Mouse (Mus musculus): ENCODE measurements around the gene Ankrd6. TPM values are rescaled to one million over a fixed set of nuclear protein-coding genes. Genes with fewer than 3 reads are reported as not detected.
A peak's percentile ranks its signal among the peaks of the same experiment; 100 is the strongest.

Ankrd6 gene
- total RNA-seq, 2 experiments from 2014 or later = 39.4 to 43.2 TPM

DNA sequence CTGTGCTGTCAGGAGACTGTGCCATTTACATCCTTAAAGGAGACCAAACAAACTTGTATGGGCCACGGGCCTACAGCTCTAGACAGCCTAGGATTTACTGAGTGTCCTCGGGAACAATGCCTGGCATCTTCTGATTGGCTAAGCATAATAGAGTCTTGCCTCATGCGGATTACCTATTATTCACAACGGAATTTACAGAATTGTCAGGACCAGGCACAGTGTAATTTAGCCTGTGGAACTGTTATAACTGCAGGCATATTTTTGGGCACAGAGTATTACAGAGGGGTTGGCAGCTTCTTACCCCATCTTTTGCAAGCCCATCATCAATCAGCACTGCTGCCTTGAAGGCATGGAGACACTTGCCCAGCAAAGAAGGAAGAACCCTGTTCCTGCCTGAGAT is 51.6 kb downstream of the Ankrd6 start:
- no peak for DNase-seq

GRCm38 (mm10) chr4:32891341-32891740 is 59.3 kb downstream of the Ankrd6 start:
- no peak for DNase-seq

DNA sequence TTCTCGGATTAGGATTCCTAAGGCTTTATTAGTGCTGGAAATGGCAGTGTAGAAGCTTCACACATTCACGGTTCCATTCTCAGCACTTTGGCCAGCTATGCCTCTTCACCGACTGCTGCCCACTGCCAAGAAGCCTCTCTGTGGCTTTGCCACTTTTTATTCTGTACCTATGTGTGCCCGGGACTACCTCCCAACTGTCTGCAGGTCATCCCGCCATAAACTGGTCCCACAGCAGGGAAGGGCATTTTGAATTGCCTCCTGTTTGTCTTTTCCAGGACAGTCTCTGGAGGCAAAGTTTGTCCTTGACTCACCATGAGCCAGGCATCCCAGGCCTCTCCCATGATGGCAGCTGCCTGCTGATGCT is 59.9 kb downstream of the Ankrd6 start:
- DNase-seq = no peak

GRCm38 (mm10) chr4:32889996-32890734 is 60.5 kb downstream of the Ankrd6 start:
- DNase-seq = no peak

DNA sequence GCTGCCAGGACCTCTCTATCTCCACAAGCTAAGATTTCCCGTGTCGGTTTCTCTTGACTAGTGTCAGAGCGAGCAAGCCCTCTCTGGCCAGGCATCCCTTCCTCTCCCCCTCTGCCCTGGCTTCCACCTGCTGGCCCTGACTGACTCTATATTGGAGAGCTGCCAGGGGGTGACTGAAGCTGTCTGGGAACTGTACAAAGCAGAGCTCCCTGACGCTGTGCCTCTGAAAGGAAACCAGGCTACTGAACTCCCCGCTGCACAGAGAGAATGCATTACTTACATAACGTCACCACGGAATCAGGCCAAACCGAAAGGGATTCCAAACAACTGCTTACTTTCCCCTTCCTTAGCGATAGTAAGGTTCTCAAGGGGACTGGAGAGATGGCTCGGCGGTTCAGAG is 61.4 kb downstream of the Ankrd6 start:
- DNase-seq = peak; percentile 19 to 38

DNA sequence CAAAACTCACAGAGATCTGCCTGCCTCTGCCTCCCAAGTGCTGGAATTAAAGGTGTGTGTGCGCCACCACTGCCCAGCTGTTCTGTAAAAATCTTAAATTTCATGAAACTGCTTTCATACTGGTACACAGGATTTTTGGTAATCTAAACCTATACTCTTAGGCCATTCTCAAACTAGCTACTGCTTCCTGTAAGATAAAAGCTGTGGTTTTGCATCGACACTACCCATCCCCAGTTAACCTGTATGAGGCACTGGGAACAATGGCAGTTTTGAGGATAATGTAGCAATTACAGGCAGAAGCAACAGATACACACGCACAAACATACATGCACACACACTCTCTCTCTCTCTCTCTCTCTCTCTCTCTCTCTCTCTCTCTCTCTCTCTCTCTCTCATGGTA is 64.2 kb downstream of the Ankrd6 start:
- no peak for DNase-seq

DNA sequence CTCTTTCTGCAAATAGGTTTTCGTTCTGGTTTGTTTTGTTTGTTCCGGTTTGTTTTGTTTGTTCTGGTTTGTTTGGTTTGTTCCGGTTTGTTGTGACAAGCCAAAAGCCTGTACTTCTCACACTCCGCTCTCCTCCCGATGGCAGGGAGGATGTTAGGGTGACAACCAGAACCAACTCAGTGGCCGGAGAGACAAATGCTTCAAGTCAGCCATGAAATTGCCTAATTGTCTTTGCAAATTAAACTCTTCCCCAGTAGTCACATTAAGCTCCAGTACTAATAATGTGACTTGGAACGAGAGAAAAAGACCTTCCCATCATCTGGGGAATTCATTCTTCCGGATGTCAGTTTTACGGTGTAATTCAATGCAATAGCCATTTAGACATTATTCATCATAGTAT is 66.0 kb downstream of the Ankrd6 start:
- no peak for DNase-seq

DNA sequence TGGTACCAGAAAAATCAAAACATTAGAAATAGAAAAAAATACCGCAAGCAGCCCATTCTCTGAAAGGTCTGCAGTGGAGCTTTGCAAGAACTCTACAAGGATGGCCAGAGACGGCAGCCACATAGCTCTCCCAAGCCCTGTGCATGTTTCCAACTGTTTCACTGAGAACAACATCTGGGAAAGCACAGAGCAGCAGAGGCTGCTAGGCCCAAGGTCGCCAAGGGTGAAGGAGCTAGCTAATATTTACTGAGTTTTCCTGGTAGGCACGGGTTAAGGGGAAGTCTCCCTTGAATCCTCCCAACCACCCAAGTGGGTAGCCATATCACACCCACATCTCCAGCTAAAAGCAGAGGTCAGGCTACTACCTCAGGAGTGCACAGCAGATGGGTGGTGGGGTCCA is 69.6 kb downstream of the Ankrd6 start:
- DNase-seq = no peak

GRCm38 (mm10) chr4:32874669-32875068 is 76.0 kb downstream of the Ankrd6 start:
- no peak for DNase-seq

GRCm38 (mm10) chr4:32872189-32872749 is 78.4 kb downstream of the Ankrd6 start:
- DNase-seq = no peak

DNA sequence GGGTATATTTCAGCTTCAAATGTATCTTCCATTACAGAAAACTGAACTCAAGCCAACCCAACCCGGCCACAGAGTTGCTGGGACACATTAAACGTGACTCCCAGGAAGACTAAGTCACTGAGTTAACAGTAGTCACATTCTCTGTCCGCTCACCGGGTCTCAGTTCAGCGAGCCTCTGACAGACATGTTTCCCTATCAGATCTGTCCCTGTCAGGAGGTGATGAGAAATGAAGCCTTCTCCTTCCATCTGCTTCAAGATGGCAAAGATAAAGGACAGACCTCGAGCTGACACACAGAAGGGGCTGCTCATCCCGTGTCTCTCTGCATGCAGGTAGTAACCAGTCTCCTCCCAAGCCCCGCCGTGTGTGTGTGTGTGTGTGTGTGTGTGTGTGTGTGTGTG is 81.3 kb downstream of the Ankrd6 start:
- no peak for DNase-seq

GRCm38 (mm10) chr4:32868858-32869257 is 81.8 kb downstream of the Ankrd6 start:
- DNase-seq = no peak

GRCm38 (mm10) chr4:32868437-32868836 is 82.2 kb downstream of the Ankrd6 start:
- no peak for DNase-seq

- no peak for DNase-seq
Observed at GRCm38 (mm10) chr4:32867460-32867859, 83.2 kb downstream of the Ankrd6 start.

DNA sequence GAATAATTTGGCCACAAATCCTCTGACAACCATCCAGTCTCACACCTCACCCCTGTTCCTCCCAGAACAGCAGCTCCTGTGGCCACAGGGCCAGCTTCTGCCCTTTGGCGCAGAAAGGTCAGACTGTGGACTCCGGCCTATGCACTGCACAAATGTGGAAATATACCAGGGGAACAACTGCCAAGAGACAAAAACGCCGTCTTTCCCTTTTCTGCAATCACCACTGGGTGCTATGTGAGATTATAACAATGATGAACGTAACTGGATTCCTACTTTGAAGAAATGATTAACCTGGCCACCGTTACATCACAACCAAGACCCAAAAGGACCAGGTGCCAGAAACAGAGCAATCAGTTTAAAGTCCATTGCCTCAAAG is 85.8 kb downstream of the Ankrd6 start:
- no peak for DNase-seq

- peak in 1 of 2 experiments; percentile 16 for DNase-seq
Observed at GRCm38 (mm10) chr4:32864131-32864866, 86.3 kb downstream of the Ankrd6 start.

GRCm38 (mm10) chr4:32863447-32864130 is 87.1 kb downstream of the Ankrd6 start:
- peak in 1 of 2 experiments; percentile 29 for DNase-seq

DNA sequence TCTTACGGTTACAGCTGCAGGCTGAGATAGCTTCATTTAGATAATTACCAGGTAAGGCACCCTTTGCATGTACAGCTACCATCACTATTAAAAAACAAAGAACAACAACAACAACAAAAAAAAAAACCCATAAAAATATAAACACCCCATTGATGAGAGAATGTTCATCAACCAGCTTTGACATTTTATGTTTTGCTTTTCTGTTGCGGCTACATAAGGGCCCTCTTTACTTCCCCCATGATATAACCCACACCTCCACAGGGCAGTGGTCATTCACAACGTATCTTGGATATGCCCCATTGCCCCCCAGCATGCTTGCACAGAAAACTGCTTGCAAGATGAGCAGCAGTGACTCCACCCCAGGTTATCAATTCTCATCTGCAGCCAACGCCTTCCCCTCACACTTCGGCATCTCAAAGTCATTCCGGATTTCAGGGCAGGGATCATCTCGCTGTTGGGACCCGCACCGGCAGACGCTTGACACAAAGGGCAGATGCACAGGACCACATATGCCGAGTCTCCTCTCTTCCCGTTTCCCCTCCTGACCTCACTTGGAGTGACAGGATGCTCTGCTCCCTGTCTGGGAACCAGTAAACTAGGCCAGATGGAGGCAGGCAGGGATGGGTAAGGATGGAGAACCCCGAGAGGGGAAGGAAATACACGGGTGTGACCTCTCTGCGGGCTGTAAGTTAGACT is 87.7 kb downstream of the Ankrd6 start:
- peak in 1 of 2 experiments; percentile 20 for DNase-seq

DNA sequence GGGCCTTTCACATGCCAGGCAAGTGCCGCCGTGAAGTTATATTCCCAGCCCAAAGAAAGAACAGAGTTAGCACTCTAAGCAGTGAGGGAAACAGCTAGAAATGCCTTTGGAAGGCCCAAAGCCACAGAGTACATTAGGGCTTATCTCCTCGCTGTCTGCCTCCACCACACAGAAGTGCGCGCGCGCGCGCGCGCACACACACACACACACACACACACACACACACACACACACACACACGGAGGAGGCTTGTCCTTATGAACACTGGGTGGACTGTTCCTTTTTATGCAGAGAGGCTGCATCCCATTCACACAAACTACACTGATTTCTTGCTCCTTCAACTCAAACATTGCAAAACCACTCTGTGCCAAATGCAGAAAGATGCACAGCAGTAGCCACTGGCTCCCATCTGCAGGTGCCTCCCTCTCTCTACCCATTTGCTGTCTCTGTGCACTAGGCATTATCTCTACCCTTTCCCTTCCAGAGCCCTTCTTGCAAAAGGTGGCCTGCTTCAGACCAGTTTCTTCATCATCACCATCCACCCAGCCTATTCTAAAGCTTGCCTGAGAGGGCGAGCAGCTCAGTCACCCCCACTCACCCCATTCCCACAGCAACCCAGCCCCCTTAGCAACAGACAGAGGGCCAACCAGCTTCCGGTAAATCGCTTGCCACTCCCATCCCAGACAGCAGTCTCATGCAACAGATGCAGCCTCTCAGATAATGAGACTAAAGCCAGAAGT is 88.5 kb downstream of the Ankrd6 start:
- DNase-seq = peak; percentile 58 to 62

- DNase-seq = peak; percentile 54 to 63
Observed at GRCm38 (mm10) chr4:32860184-32860965, 90.3 kb downstream of the Ankrd6 start.

- DNase-seq = no peak
Observed at GRCm38 (mm10) chr4:32855580-32855979, 95.1 kb downstream of the Ankrd6 start.
